Mouse (Mus musculus) splenic B cell, adult 2 months (primary cell): ENCODE results near the gene St8sia6.
"Not testable (repeated sequence)": the region's sequence is repeated elsewhere in the genome, so short reads cannot be mapped to it uniquely, and the experiment has no call there.

ENCODE experiments used
- DNase-seq: peaks from one replicate; pipeline ENCODE4 v3.0.0-alpha.2; 2011; ENCODE audit warnings: low read depth, low spot score
- H3K27me3 ChIP-seq: 2 replicates; pipeline ENCODE4 v1.6.1; 2012; ENCODE audit warnings: mild to moderate bottlenecking, low read length, moderate library complexity, mixed read lengths; ENCODE audit not compliant: control insufficient read depth, poor library complexity, insufficient read depth, severe bottlenecking
- H3K36me3 ChIP-seq: 2 replicates; pipeline ENCODE4 v1.6.1; 2012; ENCODE audit warnings: mild to moderate bottlenecking, low read length, moderate library complexity, mixed read lengths; ENCODE audit not compliant: control insufficient read depth, poor library complexity, insufficient read depth, severe bottlenecking

Gene St8sia6

DNA sequence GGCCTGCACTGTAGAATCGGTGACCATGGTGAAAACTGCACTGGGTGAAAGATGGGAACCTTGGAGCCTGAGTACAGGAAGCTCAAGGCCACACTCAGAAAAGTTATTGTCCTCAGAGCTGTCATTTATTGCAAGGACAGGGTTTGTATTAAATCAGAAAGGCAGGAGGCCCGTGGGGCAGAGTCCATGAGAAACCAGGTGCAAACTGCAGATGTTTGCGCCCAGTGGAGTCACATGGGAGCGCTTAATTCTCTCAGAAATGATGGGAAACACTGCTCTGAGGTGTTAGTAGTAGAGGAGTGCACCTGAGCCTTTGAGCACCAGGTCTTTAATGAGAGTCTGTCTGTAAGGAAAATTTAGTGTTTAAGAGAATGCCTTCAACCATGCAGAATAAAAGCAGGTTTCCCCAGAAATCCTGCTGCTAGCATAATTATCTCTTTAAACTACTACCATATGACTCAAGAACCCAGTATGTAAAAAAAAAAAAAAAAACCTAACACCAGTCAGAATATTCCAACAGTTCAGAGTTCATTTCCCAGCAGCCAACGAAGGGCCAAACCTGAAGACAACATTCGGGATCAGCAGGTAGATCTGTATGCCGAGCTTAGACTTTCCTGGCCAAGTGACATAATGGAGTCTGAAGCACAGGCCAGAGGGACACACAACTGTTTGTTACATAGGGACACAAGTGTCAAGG, 163.6 kb downstream of the St8sia6 start:
- Histone ChIP-seq H3K36me3 (no peaks in the 10 kb centered on the region), H3K27me3 (no peaks in the 10 kb centered on the region)
- no peak for DNase-seq

DNA sequence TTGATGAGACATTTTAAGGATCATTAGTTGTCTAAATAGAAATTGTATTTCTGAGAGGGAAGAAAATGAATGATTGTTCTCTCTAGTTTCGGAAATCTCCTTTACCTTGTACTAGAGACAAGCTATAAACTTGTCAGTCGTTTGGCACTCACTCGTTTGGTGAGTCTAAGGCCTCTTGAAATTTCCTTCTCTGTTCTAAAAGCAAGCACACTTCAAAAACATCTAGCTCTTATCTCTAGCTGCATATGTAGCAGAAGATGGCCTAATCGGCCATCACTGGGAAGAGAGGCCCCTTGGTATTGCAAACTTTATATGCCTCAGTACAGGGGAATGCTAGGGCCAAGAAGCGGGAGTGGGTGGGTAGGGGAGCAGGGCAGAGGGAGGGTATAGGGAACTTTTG, 190.2 kb downstream of the St8sia6 start:
- DNase-seq, H3K36me3 ChIP-seq, H3K27me3 ChIP-seq: not testable (repeated sequence)

DNA sequence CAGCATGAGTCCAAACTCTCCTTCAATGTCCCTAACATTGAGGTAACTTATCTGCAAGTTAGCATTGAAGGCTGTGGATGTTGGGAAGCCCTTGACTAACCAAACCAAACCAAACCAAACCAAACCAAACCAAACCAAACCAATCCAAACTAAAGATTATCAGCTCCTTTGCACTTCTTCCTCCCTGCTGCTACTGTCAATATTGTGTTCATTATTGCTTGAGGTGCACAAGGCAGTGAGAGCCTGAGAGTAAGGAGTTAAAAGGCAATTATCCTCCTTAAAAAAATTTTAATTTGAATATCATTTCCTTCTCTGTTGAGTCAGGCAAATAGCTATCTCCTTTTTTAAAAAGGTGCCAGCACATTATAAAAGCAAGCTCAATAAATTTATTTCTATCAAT, 190.8 kb downstream of the St8sia6 start:
- Histone ChIP-seq H3K36me3 (no peaks in the 10 kb centered on the region), H3K27me3 (no peaks in the 10 kb centered on the region)
- no peak for DNase-seq
